Mouse (Mus musculus): ENCODE results near the gene Serpinb3c. TPM values are rescaled to one million over a fixed set of nuclear protein-coding genes. Genes with fewer than 3 reads are reported as not detected.
"Not testable (repeated sequence)": the region's sequence is repeated elsewhere in the genome, so short reads cannot be mapped to it uniquely, and the experiment has no call there.

Serpinb3c gene
- not detected for total RNA-seq (2021)
- long read RNA-seq, result 0 reads

- not testable (repeated sequence) for DNase-seq (ENCODE audit: low spot score in 2 of 2)
These were observed at the start of gene Serpinb3c, which contains the start of gene Serpinb3b for GRCm38 (mm10) chr1:107278261-107278660. TSS of gene Serpinb3c (minus strand) at chr1:107278371. TSS of gene Serpinb3b (minus strand) at chr1:107278361.

GRCm38 (mm10) chr1:107243170-107243569 is 35.0 kb downstream of the Serpinb3c start:
- DNase-seq (ENCODE audit: low spot score in 2 of 2), result peak; percentile 11 to 17

Other genes with a start within 250 kb of the Serpinb3c start
- gene Serpinb3a, start 226.1 kb downstream of the Serpinb3c start, total RNA-seq (2021), result not detected
- not detected for gene Serpinb3d, start 194.9 kb downstream of the Serpinb3c start, total RNA-seq (2021)
- not detected for gene Serpinb3b, start within 50 bp of the Serpinb3c start, total RNA-seq (2021)
- not detected for gene Serpinb11, start 82.8 kb upstream of the Serpinb3c start, total RNA-seq (2021)
- gene Serpinb7, start 121.3 kb upstream of the Serpinb3c start, total RNA-seq (2021), result not detected
- gene Serpinb2, start 233.1 kb upstream of the Serpinb3c start, total RNA-seq (2021), result not detected